Mouse (Mus musculus) embryonic fibroblast, embryonic 13.5 days (primary cell): ENCODE measurements around the gene Timmdc1. TPM values are rescaled to one million over a fixed set of nuclear protein-coding genes. Genes with fewer than 3 reads are reported as not detected.

Experiments used
- H3K27ac ChIP-seq: 2 replicates; pipeline ENCODE4 v1.5.1; 2012; ENCODE audit warnings: low read length, control low read depth, inconsistent platforms; ENCODE audit not compliant: insufficient read depth
- H3K4me1 ChIP-seq: 2 replicates; pipeline ENCODE4 v1.6.1; 2011; ENCODE audit warnings: low read length; ENCODE audit not compliant: control insufficient read depth, insufficient read depth
- H3K4me3 ChIP-seq: 2 replicates; pipeline ENCODE4 v1.5.1; 2011; ENCODE audit warnings: mild to moderate bottlenecking, control low read depth, low read length; ENCODE audit not compliant: insufficient read depth
- CTCF ChIP-seq: IDR thresholded peaks from 2 replicates; pipeline ENCODE4 v1.5.1; 2011; ENCODE audit warnings: mild to moderate bottlenecking, control low read depth, low read length, moderate library complexity, borderline replicate concordance; ENCODE audit not compliant: insufficient read depth
- POLR2A ChIP-seq: IDR thresholded peaks from 2 replicates; pipeline ENCODE4 v1.6.1; 2011; ENCODE audit warnings: low read depth, mild to moderate bottlenecking, control low read depth, low read length, moderate library complexity
- polyA plus RNA-seq: library from polyadenylated mRNA; stranded (reverse); fragments of >200 nt; gene quantifications from 2 replicates; pipeline ENCODE4 v1.2.4, GENCODE M21; 2011; ENCODE audit warnings: low read depth; ENCODE audit not compliant: missing spikeins, insufficient read length

The Timmdc1 gene
- polyA plus RNA-seq, 1 experiment: 29.0 TPM

GRCm38 (mm10) chr16:38476312-38477240, 45.9 kb downstream of the Timmdc1 start:
- TF ChIP-seq POLR2A (0 out of 2 replicates have a peak, but pooled peaks have one; percentile 18), CTCF (no peak)
- Histone ChIP-seq H3K27ac (peak overlapping the region; percentile 8; the same call in 1 of the 2 replicates), H3K4me1 (peaks cover 2% of the 10 kb centered on the region; the same call in 1 of the 2 replicates), H3K4me3 (no peak overlapping the region)

- TF ChIP-seq CTCF (no peak), POLR2A (no peak)
- Histone ChIP-seq H3K4me3 (no peak overlapping the region), H3K4me1 (peaks cover 2% of the 10 kb centered on the region; the same call in 1 of the 2 replicates), H3K27ac (no peak overlapping the region)
Observed at GRCm38 (mm10) chr16:38475681-38476311, 46.7 kb downstream of the Timmdc1 start.

GRCm38 (mm10) chr16:38474677-38475286, 47.7 kb downstream of the Timmdc1 start:
- TF ChIP-seq POLR2A (no peak), CTCF (no peak)
- H3K4me1 ChIP-seq: peaks cover 2% of the 10 kb centered on the region; the same call in 1 of the 2 replicates
- H3K27ac ChIP-seq: no peak overlapping the region
- H3K4me3 ChIP-seq: no peak overlapping the region

- H3K27ac ChIP-seq: no peak overlapping the region
- peaks cover 2% of the 10 kb centered on the region; the same call in 1 of the 2 replicates for H3K4me1 ChIP-seq
- no peak overlapping the region for H3K4me3 ChIP-seq
- no peak for TF ChIP-seq CTCF
- TF ChIP-seq POLR2A: no peak
Observed at GRCm38 (mm10) chr16:38473661-38474060, 48.8 kb downstream of the Timmdc1 start.

- peaks cover 2% of the 10 kb centered on the region; the same call in 1 of the 2 replicates for H3K4me1 ChIP-seq
- H3K4me3 ChIP-seq: no peak overlapping the region
- H3K27ac ChIP-seq: no peak overlapping the region
- TF ChIP-seq POLR2A: no peak
- no peak for TF ChIP-seq CTCF
Observed at GRCm38 (mm10) chr16:38472507-38472873, 50.0 kb downstream of the Timmdc1 start.

GRCm38 (mm10) chr16:38471697-38472506, 50.6 kb downstream of the Timmdc1 start:
- TF ChIP-seq POLR2A (no peak), CTCF (no peak)
- Histone ChIP-seq H3K4me3 (no peak overlapping the region), H3K27ac (no peak overlapping the region), H3K4me1 (peaks cover 2% of the 10 kb centered on the region; the same call in 1 of the 2 replicates)

- TF ChIP-seq CTCF (no peak), POLR2A (no peak)
- Histone ChIP-seq H3K4me1 (no peaks in the 10 kb centered on the region), H3K4me3 (no peak overlapping the region), H3K27ac (no peak overlapping the region)
Observed at GRCm38 (mm10) chr16:38469437-38469836, 53.0 kb downstream of the Timmdc1 start.

- Histone ChIP-seq H3K27ac (no peak overlapping the region), H3K4me3 (no peak overlapping the region), H3K4me1 (no peaks in the 10 kb centered on the region)
- TF ChIP-seq POLR2A: no peak
- TF ChIP-seq CTCF: no peak
Observed at GRCm38 (mm10) chr16:38468706-38469018, 53.8 kb downstream of the Timmdc1 start.

GRCm38 (mm10) chr16:38467917-38468705, 54.4 kb downstream of the Timmdc1 start:
- TF ChIP-seq POLR2A (no peak), CTCF (no peak)
- Histone ChIP-seq H3K27ac (no peak overlapping the region), H3K4me3 (no peak overlapping the region), H3K4me1 (no peaks in the 10 kb centered on the region)
